Mouse (Mus musculus) layer of hippocampus, adult 11-12 months (tissue): ENCODE results near the gene Fam183b.
"Not testable (repeated sequence)": the region's sequence is repeated elsewhere in the genome, so short reads cannot be mapped to it uniquely, and the experiment has no call there.

Experiments
- DNase-seq: peaks from one replicate; pipeline ENCODE4 v3.0.0; 2022; ENCODE audit warnings: low spot score

The Fam183b gene

GRCm38 (mm10) chr11:58801558-58802228 is at the start of gene Fam183b:
Fam183b (minus strand) TSS chr11:58801960.
- peak; percentile 34 for DNase-seq

GRCm38 (mm10) chr11:58849731-58850130 is 48.0 kb upstream of the Fam183b start:
- no peak for DNase-seq

GRCm38 (mm10) chr11:58847636-58848035 is 45.9 kb upstream of the Fam183b start:
- DNase-seq: no peak

- DNase-seq: peak; percentile 97
These were observed 45.2 kb upstream of the Fam183b start, which contains the start of gene Gm12258 for GRCm38 (mm10) chr11:58846919-58847461. Gm12258 (plus strand) TSS chr11:58847158.

GRCm38 (mm10) chr11:58838951-58839350 is 37.2 kb upstream of the Fam183b start, which contains the start of gene Olfr311:
Olfr311 (plus strand) TSS chr11:58839251.
- DNase-seq: not testable (repeated sequence)

- not testable (repeated sequence) for DNase-seq
These were observed 30.8 kb upstream of the Fam183b start for GRCm38 (mm10) chr11:58832541-58832940.

GRCm38 (mm10) chr11:58829764-58830163 is 28.0 kb upstream of the Fam183b start:
- DNase-seq: no peak

GRCm38 (mm10) chr11:58828937-58829336 is 27.2 kb upstream of the Fam183b start, which contains the start of gene Olfr312:
Olfr312 (plus strand) TSS chr11:58829237.
- not testable (repeated sequence) for DNase-seq

- no peak for DNase-seq
These were observed 13.9 kb upstream of the Fam183b start for GRCm38 (mm10) chr11:58815676-58816075.

- DNase-seq: not testable (repeated sequence)
These were observed 12.9 kb upstream of the Fam183b start, which contains the start of gene Olfr313 for GRCm38 (mm10) chr11:58814700-58815099. Olfr313 (plus strand) TSS chr11:58815000.

GRCm38 (mm10) chr11:58812001-58812400 is 10.2 kb upstream of the Fam183b start:
- DNase-seq: no peak

- DNase-seq: no peak
These were observed 2.6 kb upstream of the Fam183b start for GRCm38 (mm10) chr11:58804393-58804792.

- no peak for DNase-seq
These were observed 2.1 kb upstream of the Fam183b start for GRCm38 (mm10) chr11:58803871-58804270.

- no peak for DNase-seq
These were observed 2.0 kb downstream of the Fam183b start for GRCm38 (mm10) chr11:58799747-58800146.

GRCm38 (mm10) chr11:58796850-58797249 is 4.9 kb downstream of the Fam183b start:
- peak; percentile 77 for DNase-seq

- DNase-seq: no peak
These were observed 5.9 kb downstream of the Fam183b start for GRCm38 (mm10) chr11:58795856-58796255.

- no peak for DNase-seq
These were observed 11.1 kb downstream of the Fam183b start for GRCm38 (mm10) chr11:58790646-58791045.

GRCm38 (mm10) chr11:58790053-58790452 is 11.7 kb downstream of the Fam183b start:
- DNase-seq: no peak

GRCm38 (mm10) chr11:58789532-58789931 is 12.2 kb downstream of the Fam183b start:
- no peak for DNase-seq

- no peak for DNase-seq
These were observed 13.4 kb downstream of the Fam183b start for GRCm38 (mm10) chr11:58788346-58788745.

GRCm38 (mm10) chr11:58787651-58788050 is 14.1 kb downstream of the Fam183b start:
- DNase-seq: no peak

GRCm38 (mm10) chr11:58784182-58784581 is 17.6 kb downstream of the Fam183b start:
- no peak for DNase-seq

- no peak for DNase-seq
These were observed 19.2 kb downstream of the Fam183b start, which contains the start of gene Olfr314 for GRCm38 (mm10) chr11:58782480-58783089. Olfr314 (plus strand) TSS chr11:58782952.
